ENCODE assay signal across 24 mouse cellular contexts in genomic region chrX:93958502-93958901, GRCm38 (mm10). TPM values are rescaled to one million over a fixed set of nuclear protein-coding genes. Genes with fewer than 3 reads are reported as not detected.
A peak's percentile ranks its signal among the peaks of the same experiment; 100 is the strongest.
DNase-seq lines count a peak whose midpoint lies in the region; ATAC-seq and TF ChIP-seq lines count a peak whose summit lies in the region.
"Had no signal": no experiment of that assay in that cellular context is flagged by ENCODE, and none has a peak within 500 bp of the region (broad histone marks: within the 10 kb centered on the region; RNA-seq: fewer than 3 reads in every experiment).

No protein-coding gene starts in this region.

- peak; percentile 59 for ATAC-seq in granulocyte monocyte progenitor cell, adult 5-6 weeks (replicated peaks; ENCODE audit: poor library complexity, severe bottlenecking)
- no peak for ATAC-seq in hindbrain, embryonic 14.5 days (ENCODE audit: low FRiP score)
- no peak for ATAC-seq in stomach, postnatal 0 days (ENCODE audit: low FRiP score, low TSS enrichment)
- ATAC-seq: forebrain, embryonic 13.5 days; forebrain, embryonic 15.5 days; forebrain, postnatal 0 days had no signal

- H3K4me3 ChIP-seq in hindbrain, embryonic 14.5 days (replicated peaks; ENCODE audit: low read length) = no peak overlapping the region
- no peak overlapping the region for H3K4me3 ChIP-seq in stomach, postnatal 0 days (ENCODE audit: low read depth, low read length)
- H3K4me3 ChIP-seq: embryonic facial prominence, embryonic 10.5 days; embryonic facial prominence, embryonic 12.5 days; forebrain, embryonic 13.5 days; forebrain, embryonic 15.5 days had no signal

- TF ChIP-seq CTCF in stomach, postnatal 0 days (IDR thresholded peaks at IDR 0.05; ENCODE audit: low read depth) = no peak

- no peaks in the 10 kb centered on the region for H3K9me3 ChIP-seq in hindbrain, embryonic 14.5 days (ENCODE audit: control insufficient read depth, low read length)
- no peaks in the 10 kb centered on the region for H3K9me3 ChIP-seq in stomach, postnatal 0 days (ENCODE audit: control insufficient read depth, low read length)
- H3K9me3 ChIP-seq: embryonic facial prominence, embryonic 10.5 days; embryonic facial prominence, embryonic 12.5 days; forebrain, embryonic 13.5 days; forebrain, embryonic 15.5 days had no signal

- 77% methylated on average over 3 of the region's 3 CpGs for WGBS in hindbrain, embryonic 14.5 days
- WGBS in stomach, postnatal 0 days = 50% methylated on average over 3 of the region's 3 CpGs

- DNase-seq in 416B (ENCODE audit: low read depth) (peak; percentile 2), MEL-GATA-1-ER (ENCODE audit: extremely low read depth, low read depth) (peak; percentile 83)
- DNase-seq in hindbrain, embryonic 14.5 days (ENCODE audit: low spot score) = no peak
- no peak for DNase-seq in stomach, postnatal 0 days (ENCODE audit: low spot score)
- DNase-seq in kidney, postnatal 36 days = no peak
- DNase-seq: adrenal gland, adult 2 months; adrenal gland, postnatal 10 days; adrenal gland, postnatal 25 days; cerebellum, adult 11 months; cerebellum, adult 18-20 months; cerebellum, adult 8-10 months; cerebellum, adult 9-11 months; cerebellum, postnatal 14 days; cerebellum, postnatal 36 days; forebrain, postnatal 0 days had no signal

- no peaks in the 10 kb centered on the region for H3K4me1 ChIP-seq in hindbrain, embryonic 14.5 days (replicated peaks; ENCODE audit: control insufficient read depth, insufficient read depth, low read length)
- H3K4me1 ChIP-seq in stomach, postnatal 0 days (replicated peaks; ENCODE audit: control insufficient read depth, insufficient read depth) = no peaks in the 10 kb centered on the region
- H3K4me1 ChIP-seq: embryonic facial prominence, embryonic 10.5 days; embryonic facial prominence, embryonic 12.5 days; forebrain, embryonic 13.5 days; forebrain, embryonic 15.5 days had no signal

- no peaks in the 10 kb centered on the region for H3K36me3 ChIP-seq in hindbrain, embryonic 14.5 days (replicated peaks; ENCODE audit: control insufficient read depth, insufficient read depth)
- H3K36me3 ChIP-seq in stomach, postnatal 0 days (ENCODE audit: control insufficient read depth, insufficient read depth, low read length) = no peaks in the 10 kb centered on the region
- H3K36me3 ChIP-seq: embryonic facial prominence, embryonic 10.5 days; embryonic facial prominence, embryonic 12.5 days; forebrain, embryonic 15.5 days had no signal

- no peak overlapping the region for H3K27ac ChIP-seq in hindbrain, embryonic 14.5 days
- H3K27ac ChIP-seq in stomach, postnatal 0 days (replicated peaks) = no peak overlapping the region
- H3K27ac ChIP-seq: embryonic facial prominence, embryonic 10.5 days; embryonic facial prominence, embryonic 12.5 days; forebrain, embryonic 13.5 days; forebrain, embryonic 15.5 days had no signal

- no peak overlapping the region for H3K4me2 ChIP-seq in hindbrain, embryonic 14.5 days (replicated peaks)
- H3K4me2 ChIP-seq in stomach, postnatal 0 days (replicated peaks; ENCODE audit: low read depth) = no peak overlapping the region
- H3K4me2 ChIP-seq: embryonic facial prominence, embryonic 12.5 days; forebrain, embryonic 13.5 days; forebrain, embryonic 15.5 days had no signal

- H3K27me3 ChIP-seq in hindbrain, embryonic 14.5 days (ENCODE audit: control insufficient read depth, insufficient read depth, low read length) = 0 out of 2 replicates have a peak, but pooled peaks cover 8% of the 10 kb centered on the region
- no peaks in the 10 kb centered on the region for H3K27me3 ChIP-seq in stomach, postnatal 0 days (ENCODE audit: control insufficient read depth, insufficient read depth, low read length)
- H3K27me3 ChIP-seq: embryonic facial prominence, embryonic 12.5 days; forebrain, embryonic 15.5 days had no signal

- H3K9ac ChIP-seq in hindbrain, embryonic 14.5 days = no peak overlapping the region
- H3K9ac ChIP-seq in stomach, postnatal 0 days (ENCODE audit: low read length) = no peak overlapping the region
- H3K9ac ChIP-seq: embryonic facial prominence, embryonic 12.5 days; forebrain, embryonic 13.5 days; forebrain, embryonic 15.5 days; forebrain, postnatal 0 days had no signal

- no peak for TF ChIP-seq EP300 in stomach, postnatal 0 days (optimal IDR thresholded peaks at IDR 0.05)

RNA-seq across cellular contexts. Expression of gene AU015836, which starts 10.0 kb away (rescaled TPM):
- not detected in 2 replicates for total RNA-seq in granulocyte monocyte progenitor cell, adult 5-6 weeks (2014; fragmentation: Nextera tagmentation)
- not detected in 2 replicates for total RNA-seq in granulocyte monocyte progenitor cell, adult 5-6 weeks (2017)
- not detected in 2 replicates for polyA plus RNA-seq in hindbrain, embryonic 14.5 days (2014; fragmentation: Nextera tagmentation; extraction: Ambion mirVana)
- 0.06 and 0.15 TPM in 2 replicates for polyA plus RNA-seq in stomach, postnatal 0 days (2015; fragmentation: Nextera tagmentation; extraction: Ambion mirVana)
- total RNA-seq: adrenal gland, adult 2 months; adrenal gland, postnatal 10 days; adrenal gland, postnatal 25 days; forebrain, postnatal 0 days had no signal
- polyA plus RNA-seq: adrenal gland, adult 2 months; brain, embryonic 14.5 days; C2C12; cortical plate, adult 2 months; embryonic facial prominence, embryonic 10.5 days; forebrain, embryonic 11.5 days; forebrain, embryonic 13.5 days; forebrain, embryonic 15.5 days; forebrain, postnatal 0 days had no signal

Comparison
In these comparisons a context has a peak if more than half of its experiments do, and no peak if none do; other contexts are left out.
1. DNase-seq: peak in 416B (single experiment) and MEL-GATA-1-ER (single experiment); none in hindbrain, embryonic 14.5 days (single experiment), stomach, postnatal 0 days (single experiment) and kidney, postnatal 36 days (0 of 2).